Mouse (Mus musculus): ENCODE data around the gene Kcnj10. TPM values are rescaled to one million over a fixed set of nuclear protein-coding genes. Genes with fewer than 3 reads are reported as not detected.
A peak's percentile ranks its signal among the peaks of the same experiment; 100 is the strongest.

Gene Kcnj10
- total RNA-seq, 2 experiments from 2014 or later: 68.5 to 69.3 TPM

GRCm38 (mm10) chr1:172311248-172311906 is 29.6 kb upstream of the Kcnj10 start:
- DNase-seq (ENCODE audit: extremely low spot score in 1 of 2, low spot score in 2 of 2): peak; percentile 48 to 87
- intact Hi-C loops (cut with DNase I): loop anchor here (1.0 to 5.0 kb wide), 5 partner anchors 105 to 264 kb away; partner anchors contain the start of genes Dcaf8 and Pea15a

GRCm38 (mm10) chr1:172311921-172312767 is 28.9 kb upstream of the Kcnj10 start:
- DNase-seq (ENCODE audit: extremely low spot score in 1 of 2, low spot score in 2 of 2): peak; percentile 61 to 93
- intact Hi-C loops (cut with DNase I): loop anchor here (1.0 to 5.0 kb wide), 5 partner anchors 105 to 265 kb away; partner anchors contain the start of genes Dcaf8 and Pea15a

- intact Hi-C loops (cut with DNase I): loop anchor here (5.0 kb wide), 2 partner anchors 151 to 266 kb away; no protein-coding TSS in a partner anchor
- peak; percentile 62 to 73 for DNase-seq (ENCODE audit: extremely low spot score in 1 of 2, low spot score in 2 of 2)
Measured at GRCm38 (mm10) chr1:172312768-172313561, 28.0 kb upstream of the Kcnj10 start.

GRCm38 (mm10) chr1:172313613-172314411 is 27.2 kb upstream of the Kcnj10 start:
- DNase-seq (ENCODE audit: extremely low spot score in 1 of 2, low spot score in 2 of 2): peak; percentile 19 to 47

GRCm38 (mm10) chr1:172314911-172315310 is 26.1 kb upstream of the Kcnj10 start:
- DNase-seq (ENCODE audit: extremely low spot score in 1 of 2, low spot score in 2 of 2): peak; percentile 9 to 44
- intact Hi-C loops (cut with DNase I): loop anchor here (5.0 kb wide), 2 partner anchors 153 to 268 kb away; no protein-coding TSS in a partner anchor

More at GRCm38 (mm10) chr1:172313613-172314411, 27.2 kb upstream of the Kcnj10 start:
- intact Hi-C loops (cut with DNase I): loop anchor here (5.0 kb wide), 2 partner anchors 152 to 267 kb away; no protein-coding TSS in a partner anchor

GRCm38 (mm10) chr1:172317431-172317830 is 23.6 kb upstream of the Kcnj10 start:
- intact Hi-C loops (cut with DNase I): no loop called here
- DNase-seq (ENCODE audit: extremely low spot score in 1 of 2, low spot score in 2 of 2): peak in 1 of 2 experiments; percentile 38

GRCm38 (mm10) chr1:172317946-172318345 is 23.1 kb upstream of the Kcnj10 start:
- DNase-seq (ENCODE audit: extremely low spot score in 1 of 2, low spot score in 2 of 2): peak in 1 of 2 experiments; percentile 45
- intact Hi-C loops (cut with DNase I): no loop called here

- peak in 1 of 2 experiments; percentile 44 for DNase-seq (ENCODE audit: extremely low spot score in 1 of 2, low spot score in 2 of 2)
Measured at GRCm38 (mm10) chr1:172318424-172319035, 22.5 kb upstream of the Kcnj10 start.

GRCm38 (mm10) chr1:172319346-172319745 is 21.7 kb upstream of the Kcnj10 start:
- no peak for DNase-seq (ENCODE audit: extremely low spot score in 1 of 2, low spot score in 2 of 2)

More at GRCm38 (mm10) chr1:172318424-172319035, 22.5 kb upstream of the Kcnj10 start:
- intact Hi-C loops (cut with DNase I): no loop called here

GRCm38 (mm10) chr1:172319921-172320411 is 21.0 kb upstream of the Kcnj10 start:
- intact Hi-C loops (cut with DNase I): no loop called here
- peak in 1 of 2 experiments; percentile 29 for DNase-seq (ENCODE audit: extremely low spot score in 1 of 2, low spot score in 2 of 2)

More at GRCm38 (mm10) chr1:172319346-172319745, 21.7 kb upstream of the Kcnj10 start:
- intact Hi-C loops (cut with DNase I): no loop called here

GRCm38 (mm10) chr1:172322725-172323124 is 18.3 kb upstream of the Kcnj10 start:
- intact Hi-C loops (cut with DNase I): no loop called here
- peak in 1 of 2 experiments; percentile 43 for DNase-seq (ENCODE audit: extremely low spot score in 1 of 2, low spot score in 2 of 2)

GRCm38 (mm10) chr1:172323298-172323697 is 17.7 kb upstream of the Kcnj10 start:
- intact Hi-C loops (cut with DNase I): no loop called here
- DNase-seq (ENCODE audit: extremely low spot score in 1 of 2, low spot score in 2 of 2): no peak

- intact Hi-C loops (cut with DNase I): no loop called here
Measured at GRCm38 (mm10) chr1:172323801-172324359, 17.1 kb upstream of the Kcnj10 start.

GRCm38 (mm10) chr1:172324725-172325124 is 16.3 kb upstream of the Kcnj10 start:
- DNase-seq (ENCODE audit: extremely low spot score in 1 of 2, low spot score in 2 of 2): peak; percentile 73 to 82
- intact Hi-C loops (cut with DNase I): loop anchor here (5.0 kb wide), 1 partner anchor 38 kb away; no protein-coding TSS in a partner anchor

More at GRCm38 (mm10) chr1:172323801-172324359, 17.1 kb upstream of the Kcnj10 start:
- peak; percentile 56 to 67 for DNase-seq (ENCODE audit: extremely low spot score in 1 of 2, low spot score in 2 of 2)

- intact Hi-C loops (cut with DNase I): loop anchor here (5.0 kb wide), 1 partner anchor 36 kb away; no protein-coding TSS in a partner anchor
- DNase-seq (ENCODE audit: extremely low spot score in 1 of 2, low spot score in 2 of 2): peak; percentile 56 to 82
Measured at GRCm38 (mm10) chr1:172325680-172326535, 15.1 kb upstream of the Kcnj10 start.

- no peak for DNase-seq (ENCODE audit: extremely low spot score in 1 of 2, low spot score in 2 of 2)
- intact Hi-C loops (cut with DNase I): loop anchor here (5.0 kb wide), 1 partner anchor 36 kb away; no protein-coding TSS in a partner anchor
Measured at GRCm38 (mm10) chr1:172326684-172327083, 14.3 kb upstream of the Kcnj10 start.

All from left cerebral cortex, postnatal 10 days (tissue).